Mouse (Mus musculus) midbrain, postnatal 0 days (tissue): Measurements from ENCODE around the gene Tex33. TPM values are rescaled to one million over a fixed set of nuclear protein-coding genes. Genes with fewer than 3 reads are reported as not detected.
"Not testable (repeated sequence)": the region's sequence is repeated elsewhere in the genome, so short reads cannot be mapped to it uniquely, and the experiment has no call there.

Experiments
- ATAC-seq: fragments of 200-750 bp; cut with Nextera tagmentation; 2 replicates; pipeline ENCODE4 v1.8.0; 2017; ENCODE audit warnings: moderate number of reproducible peaks, mild to moderate bottlenecking, moderate TSS enrichment, moderate library complexity; ENCODE audit not compliant: low FRiP score
- DNase-seq: peaks from one replicate; pipeline ENCODE4 v3.0.0-alpha.2; 2015; ENCODE audit warnings: low spot score
- H3K27ac ChIP-seq: fragments of 300-500 bp; sonication (generic); 2 replicates; pipeline ENCODE4 v1.5.1; 2014; ENCODE audit warnings: low read depth, mild to moderate bottlenecking, low read length, mixed read lengths
- H3K27me3 ChIP-seq: fragments of 300-500 bp; sonication (generic); 2 replicates; pipeline ENCODE4 v1.6.1; 2014; ENCODE audit warnings: low read length, control low read depth, mixed read lengths; ENCODE audit not compliant: insufficient read depth
- H3K36me3 ChIP-seq: fragments of 300-500 bp; sonication (generic); 2 replicates; pipeline ENCODE4 v1.6.1; 2014; ENCODE audit warnings: low read length, control low read depth, mixed read lengths; ENCODE audit not compliant: insufficient read depth
- H3K4me1 ChIP-seq: fragments of 300-500 bp; sonication (generic); 2 replicates; pipeline ENCODE4 v1.6.1; 2014; ENCODE audit warnings: mild to moderate bottlenecking, control low read depth, antibody characterized with exemption, low read length, mixed read lengths; ENCODE audit not compliant: insufficient read depth
- H3K4me2 ChIP-seq: fragments of 300-500 bp; sonication (generic); 2 replicates; pipeline ENCODE4 v1.6.1; 2014; ENCODE audit warnings: low read depth, mild to moderate bottlenecking, low read length, mixed read lengths; ENCODE audit not compliant: poor library complexity, severe bottlenecking
- H3K4me3 ChIP-seq: fragments of 300-500 bp; sonication (generic); 2 replicates; pipeline ENCODE4 v1.5.1; 2014; ENCODE audit warnings: low read depth, mild to moderate bottlenecking, low read length, moderate library complexity
- H3K9ac ChIP-seq: fragments of 300-500 bp; sonication (generic); replicated peaks from 2 replicates; pipeline ENCODE4 v1.6.1; 2014; ENCODE audit warnings: mild to moderate bottlenecking, low read length, moderate library complexity, mixed read lengths; ENCODE audit not compliant: poor library complexity, severe bottlenecking
- H3K9me3 ChIP-seq: fragments of 300-500 bp; sonication (generic); 2 replicates; pipeline ENCODE4 v1.6.1; 2016; ENCODE audit warnings: low read length, control low read depth
- CTCF ChIP-seq: IDR thresholded peaks from 2 replicates; pipeline ENCODE4 v1.5.1; 2016; ENCODE audit warnings: antibody characterized with exemption, mild to moderate bottlenecking
- WGBS: fragments of 180-500 bp; shearing (Covaris S2); extraction: QIAGEN DNeasy Blood & Tissue Kit; methylation state at CpG from one replicate; pipeline ENCODE4 v1.1.7; 2014; 5-methylcytosine and 5-hydroxymethylcytosine counted together
- microRNA-seq: library from miRNA; unstranded; fragments of <30 nt; microRNA quantifications from one replicate; pipeline ENCODE4, GENCODE M21; 2016; ENCODE audit warnings: borderline number of aligned reads
- polyA plus RNA-seq: library from polyadenylated mRNA; unstranded; fragments of >200 nt; fragmentation: Nextera tagmentation; extraction: Ambion mirVana; gene quantifications from 2 replicates; pipeline ENCODE4 v1.2.1, GENCODE M21; 2015
- total RNA-seq: library from RNA; depleted of rRNA; stranded (reverse); fragments of >200 nt; gene quantifications from 2 replicates; pipeline ENCODE4 v1.2.3, GENCODE M21; 2014; rRNA removed

Tex33 gene
- total and polyA plus RNA-seq, 2 experiments from 2014 or later = 0.16 TPM; not detected in 1

GRCm38 (mm10) chr15:78332981-78333380 lies 62.7 kb downstream of the Tex33 start:
- no peaks in the 10 kb centered on the region for H3K9me3 ChIP-seq
- DNase-seq (no peak), ATAC-seq (no peak)
- no peak overlapping the region for H3K27ac ChIP-seq
- H3K4me2 ChIP-seq = no peak overlapping the region
- no peak for TF ChIP-seq CTCF
- no peaks in the 10 kb centered on the region for H3K27me3 ChIP-seq
- H3K36me3 ChIP-seq = no peaks in the 10 kb centered on the region
- 78% methylated on average over 6 of the region's 6 CpGs for WGBS
- no peak overlapping the region for H3K4me3 ChIP-seq
- no peaks in the 10 kb centered on the region for H3K4me1 ChIP-seq
- H3K9ac ChIP-seq = no peak overlapping the region

DNA sequence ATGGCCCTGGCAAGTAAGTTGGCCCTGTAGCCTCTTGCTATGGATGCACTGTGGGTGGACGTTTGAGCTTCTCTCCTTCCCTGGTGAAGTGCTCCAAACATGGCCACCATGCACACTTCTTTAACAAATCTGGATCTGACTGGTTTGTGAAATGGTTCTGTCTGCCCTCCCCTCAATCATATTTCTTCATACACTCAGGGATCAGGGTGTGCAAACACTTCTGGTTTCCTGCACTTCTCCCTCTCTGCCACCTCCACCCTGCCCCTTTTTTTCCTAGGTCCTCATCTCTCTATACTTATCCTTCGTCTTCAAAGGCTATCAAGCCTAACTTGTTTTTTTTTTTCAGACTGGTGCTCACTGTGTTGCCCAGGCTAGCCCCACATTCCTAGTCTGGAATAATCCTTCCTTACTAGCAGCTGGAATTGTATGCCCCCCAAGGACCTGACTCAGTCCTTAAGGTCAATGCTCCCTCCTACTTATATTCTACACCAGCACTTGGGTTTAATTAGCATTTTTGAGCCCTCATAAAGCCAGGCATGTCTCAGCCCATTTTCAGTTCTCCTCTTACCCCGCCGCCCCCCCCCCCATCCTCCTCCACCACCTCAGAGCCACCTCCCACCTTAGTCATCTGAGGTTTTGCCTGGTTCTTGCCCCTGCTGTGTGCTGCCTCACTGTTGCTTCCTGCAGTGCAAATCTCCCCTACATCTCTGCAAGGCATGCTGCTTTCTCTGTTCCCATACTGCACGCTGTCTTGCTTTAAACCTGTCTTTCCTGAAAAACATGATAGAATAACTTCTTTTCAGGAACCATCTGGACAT lies 64.0 kb downstream of the Tex33 start:
- Histone ChIP-seq H3K36me3 (no peaks in the 10 kb centered on the region), H3K27me3 (no peaks in the 10 kb centered on the region), H3K27ac (no peak overlapping the region), H3K9me3 (no peaks in the 10 kb centered on the region), H3K4me2 (no peak overlapping the region), H3K4me3 (no peak overlapping the region), H3K4me1 (no peaks in the 10 kb centered on the region), H3K9ac (no peak overlapping the region)
- ATAC-seq (no peak), DNase-seq (no peak)
- WGBS = 78% methylated on average over 5 of the region's 5 CpGs
- no peak for TF ChIP-seq CTCF

DNA sequence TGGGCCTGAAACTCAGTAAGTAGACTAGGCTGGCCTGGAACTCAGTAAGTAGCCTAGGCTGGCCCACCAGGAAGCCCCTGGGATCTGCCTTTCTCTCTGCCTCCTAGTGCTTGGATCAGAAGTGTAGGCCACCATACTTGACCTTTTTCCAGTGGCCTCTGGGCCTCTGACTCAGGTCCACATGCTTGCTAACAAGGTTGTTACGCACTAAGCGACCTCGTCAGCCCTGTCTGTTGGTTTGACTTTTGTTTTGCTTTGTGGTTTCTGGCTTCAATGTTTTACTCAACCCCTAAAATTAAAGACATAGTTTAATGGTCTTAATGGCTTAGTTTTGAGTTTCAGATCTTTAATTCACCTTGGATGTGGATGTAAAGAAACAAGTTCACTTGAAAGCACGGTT lies 65.0 kb downstream of the Tex33 start:
- no peaks in the 10 kb centered on the region for H3K27me3 ChIP-seq
- H3K36me3 ChIP-seq = no peaks in the 10 kb centered on the region
- TF ChIP-seq CTCF = no peak
- no peak overlapping the region for H3K4me3 ChIP-seq
- DNase-seq (no peak), ATAC-seq (no peak)
- 89% methylated on average over 4 of the region's 4 CpGs for WGBS
- H3K4me1 ChIP-seq = no peaks in the 10 kb centered on the region
- H3K9ac ChIP-seq = no peak overlapping the region
- H3K4me2 ChIP-seq = no peak overlapping the region
- H3K27ac ChIP-seq = no peak overlapping the region
- H3K9me3 ChIP-seq = no peaks in the 10 kb centered on the region

DNA sequence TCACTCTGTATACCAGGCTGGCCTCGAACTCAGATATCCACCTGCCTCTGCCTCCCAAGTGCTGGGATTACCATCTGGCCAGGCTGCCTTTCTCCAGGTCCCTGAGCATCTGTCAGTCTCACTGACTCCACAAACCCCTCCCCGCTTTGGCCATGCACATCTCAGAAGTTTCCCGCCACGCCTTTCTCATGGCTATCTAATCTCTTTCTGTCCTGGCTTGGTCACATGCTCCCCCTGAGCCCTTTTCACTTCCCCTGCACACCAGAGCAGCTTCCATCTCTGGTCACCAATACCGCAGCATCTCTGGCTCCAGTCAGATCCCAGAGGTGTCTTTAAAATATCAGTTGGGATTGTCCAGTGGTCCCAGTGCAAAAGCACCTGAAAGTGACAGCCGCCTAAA lies 65.7 kb downstream of the Tex33 start:
- not testable (repeated sequence) for H3K9ac ChIP-seq, H3K27me3 ChIP-seq, H3K4me2 ChIP-seq, H3K27ac ChIP-seq, H3K4me3 ChIP-seq, H3K4me1 ChIP-seq, H3K36me3 ChIP-seq, ATAC-seq, DNase-seq, H3K9me3 ChIP-seq
- 72% methylated on average over 6 of the region's 6 CpGs for WGBS

GRCm38 (mm10) chr15:78328520-78329097 lies 67.1 kb downstream of the Tex33 start:
- ATAC-seq = no peak
- 76% methylated on average over 3 of the region's 3 CpGs for WGBS

More at GRCm38 (mm10) chr15:78328520-78329097, 67.1 kb downstream of the Tex33 start:
- Histone ChIP-seq H3K27me3 (no peaks in the 10 kb centered on the region), H3K36me3 (no peaks in the 10 kb centered on the region), H3K9ac (no peak overlapping the region), H3K9me3 (no peaks in the 10 kb centered on the region), H3K4me2 (no peak overlapping the region), H3K4me1 (no peaks in the 10 kb centered on the region), H3K4me3 (no peak overlapping the region), H3K27ac (no peak overlapping the region)
- no peak for DNase-seq
- no peak for TF ChIP-seq CTCF

Small RNAs within 50 kb of the gene (microRNA-seq; reads per million reads assigned to microRNA genes)
- not detected for gene Mir7676-2

Other genes with a start within 250 kb of the Tex33 start
- 29.5 and 37.3 TPM in 2 replicates for gene Ift27, start 221.8 kb downstream of the Tex33 start, total RNA-seq
- 116 and 120 TPM in 2 replicates for gene Ift27, start 221.8 kb downstream of the Tex33 start, polyA plus RNA-seq
- gene Pvalb, start 189.5 kb downstream of the Tex33 start, total RNA-seq = 0.61 and 3.6 TPM in 2 replicates
- gene Pvalb, start 189.5 kb downstream of the Tex33 start, polyA plus RNA-seq = 1.9 and 3.3 TPM in 2 replicates
- gene Ncf4, start 151.1 kb downstream of the Tex33 start, total RNA-seq = 0.22 and 0.42 TPM in 2 replicates
- 0.65 and 1.1 TPM in 2 replicates for gene Ncf4, start 151.1 kb downstream of the Tex33 start, polyA plus RNA-seq
- 0.11 and 0.14 TPM in 2 replicates for gene Csf2rb2, start 90.2 kb downstream of the Tex33 start, total RNA-seq
- gene Csf2rb2, start 90.2 kb downstream of the Tex33 start, polyA plus RNA-seq = 0.28 and 0.34 TPM in 2 replicates
- gene Csf2rb, start 70.2 kb downstream of the Tex33 start, total RNA-seq = 1.7 and 2.2 TPM in 2 replicates
- gene Csf2rb, start 70.2 kb downstream of the Tex33 start, polyA plus RNA-seq = 0.63 and 0.90 TPM in 2 replicates
- 31.3 and 34.8 TPM in 2 replicates for gene Tst, start 10.0 kb upstream of the Tex33 start, total RNA-seq
- 34.4 and 40.0 TPM in 2 replicates for gene Tst, start 10.0 kb upstream of the Tex33 start, polyA plus RNA-seq
- gene Mpst, start 10.5 kb upstream of the Tex33 start, total RNA-seq = 70.1 and 84.8 TPM in 2 replicates
- 3.2 and 3.8 TPM in 2 replicates for gene Mpst, start 10.5 kb upstream of the Tex33 start, polyA plus RNA-seq
- gene Kctd17, start 32.7 kb upstream of the Tex33 start, total RNA-seq = 156 and 164 TPM in 2 replicates
- gene Kctd17, start 32.7 kb upstream of the Tex33 start, polyA plus RNA-seq = 152 and 173 TPM in 2 replicates
- 0.66 TPM in 1 of 2 replicates, not detected in the other for gene Tmprss6, start 72.7 kb upstream of the Tex33 start, total RNA-seq
- gene Tmprss6, start 72.7 kb upstream of the Tex33 start, polyA plus RNA-seq = 0.10 and 0.26 TPM in 2 replicates
- gene Il2rb, start 99.4 kb upstream of the Tex33 start, total RNA-seq = 0.33 and 0.38 TPM in 2 replicates
- 0.19 and 0.22 TPM in 2 replicates for gene Il2rb, start 99.4 kb upstream of the Tex33 start, polyA plus RNA-seq
- 2.4 and 2.7 TPM in 2 replicates for gene C1qtnf6, start 135.5 kb upstream of the Tex33 start, total RNA-seq
- gene C1qtnf6, start 135.5 kb upstream of the Tex33 start, polyA plus RNA-seq = 8.6 and 10.4 TPM in 2 replicates
- gene Sstr3, start 148.8 kb upstream of the Tex33 start, total RNA-seq = 1.1 and 2.4 TPM in 2 replicates
- gene Sstr3, start 148.8 kb upstream of the Tex33 start, polyA plus RNA-seq = 0.49 and 0.65 TPM in 2 replicates
- 1.7 and 2.6 TPM in 2 replicates for gene Rac2, start 176.9 kb upstream of the Tex33 start, total RNA-seq
- 4.3 and 4.9 TPM in 2 replicates for gene Rac2, start 176.9 kb upstream of the Tex33 start, polyA plus RNA-seq
- gene Cyth4, start 201.1 kb upstream of the Tex33 start, total RNA-seq = 5.9 and 7.2 TPM in 2 replicates
- gene Cyth4, start 201.1 kb upstream of the Tex33 start, polyA plus RNA-seq = 4.5 and 6.3 TPM in 2 replicates